Mouse (Mus musculus) cerebellum, postnatal 14 days (tissue): ENCODE results near the gene Rplp1.

Source experiments
- DNase-seq, 2 experiments: peaks; one replicate each; pipeline ENCODE4 v3.0.0; 2021; ENCODE audit warnings: mixed read lengths in 2 of 2

The Rplp1 gene

DNA sequence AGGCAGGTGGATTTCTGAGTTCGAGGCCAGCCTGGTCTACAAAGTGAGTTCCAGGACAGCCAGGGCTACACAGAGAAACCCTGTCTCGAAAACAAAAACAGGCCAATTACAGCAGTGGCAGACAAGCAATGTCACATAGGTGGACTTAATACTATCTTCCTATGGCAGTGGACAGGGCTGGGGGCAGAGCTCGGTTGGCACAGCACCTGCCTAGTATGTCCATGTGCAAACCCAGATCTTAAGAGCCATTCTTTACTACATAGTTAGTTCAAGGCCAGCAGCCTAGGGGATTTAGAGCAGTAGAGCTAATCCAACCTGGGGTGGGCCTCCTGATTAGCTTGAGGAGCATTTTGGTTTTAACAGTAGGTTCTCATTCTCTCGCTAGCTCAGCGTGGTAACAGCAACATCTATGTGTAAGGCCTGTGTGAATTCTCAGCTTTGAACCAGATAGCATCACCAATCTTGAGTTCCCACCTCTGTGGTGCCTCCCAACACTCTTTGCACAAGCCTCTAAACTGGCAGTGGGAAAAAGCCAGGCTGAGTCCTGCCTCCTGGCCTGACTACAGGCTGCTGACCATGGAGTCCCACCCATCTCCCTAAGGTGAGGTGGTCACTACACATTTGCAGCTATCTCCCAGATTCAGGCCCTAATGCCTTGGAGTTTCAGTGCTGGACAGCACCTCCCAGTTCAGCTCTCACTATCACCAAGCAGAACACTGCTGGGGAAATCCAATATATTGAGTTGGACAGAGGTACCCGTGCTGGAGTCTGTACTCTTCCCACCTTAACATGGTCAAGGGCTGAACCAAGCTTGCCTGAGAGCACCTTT is 2.8 kb downstream of the Rplp1 start:
- DNase-seq: no peak

DNA sequence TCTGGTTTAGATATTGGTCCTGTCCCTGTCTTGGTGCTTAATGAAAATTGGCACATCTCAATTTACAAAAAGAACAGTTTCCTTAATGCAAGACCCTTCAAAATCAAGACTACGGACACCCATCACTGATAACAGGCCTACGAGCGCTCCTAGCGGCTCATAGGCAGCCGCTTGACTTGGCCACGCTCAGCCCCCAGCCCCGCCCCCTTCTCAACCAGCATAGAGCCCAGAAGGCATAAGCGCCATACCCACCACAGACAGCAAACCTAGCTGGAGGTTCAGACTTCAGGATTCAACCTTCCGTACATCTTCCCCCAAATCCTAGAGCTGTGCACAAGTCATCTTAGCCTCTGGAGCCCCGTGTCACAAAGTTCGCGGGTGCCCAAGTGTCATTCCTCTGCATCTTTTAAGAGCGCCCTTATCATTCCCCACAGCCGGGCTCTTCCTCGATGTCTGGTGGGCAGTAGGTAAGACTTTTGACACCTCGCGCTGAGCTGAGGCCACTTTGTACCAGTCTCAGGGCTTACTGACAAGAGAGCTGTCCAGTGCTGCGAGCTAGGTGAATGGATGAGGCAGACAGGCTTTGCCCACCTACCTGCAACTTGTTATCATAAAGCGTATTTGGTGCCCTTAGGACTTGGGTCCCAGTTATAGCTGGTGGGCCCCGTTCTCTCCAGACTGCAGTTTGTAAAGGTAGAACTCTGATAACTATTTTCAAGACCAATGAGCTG is 3.7 kb downstream of the Rplp1 start:
- DNase-seq: peak; percentile 27 to 67

DNA sequence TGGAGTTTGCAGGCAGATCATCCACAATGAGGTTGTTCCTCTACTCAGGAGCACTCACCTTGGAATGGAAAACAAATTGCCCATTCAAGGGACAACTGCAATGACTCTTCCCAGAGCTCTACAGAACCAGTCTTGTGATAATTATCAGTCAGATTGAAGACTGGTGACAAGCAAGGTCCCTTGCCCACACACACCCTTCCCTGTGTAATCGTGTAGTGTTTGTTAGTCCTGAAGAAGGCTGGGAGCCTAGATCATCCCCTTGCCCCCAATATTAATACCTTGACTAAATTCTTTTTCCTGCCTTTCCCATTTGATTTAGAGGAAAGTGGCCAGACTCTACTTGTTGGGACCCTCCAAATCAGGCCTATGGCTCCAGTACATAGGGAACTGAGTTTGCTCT is 4.7 kb downstream of the Rplp1 start:
- DNase-seq: no peak

DNA sequence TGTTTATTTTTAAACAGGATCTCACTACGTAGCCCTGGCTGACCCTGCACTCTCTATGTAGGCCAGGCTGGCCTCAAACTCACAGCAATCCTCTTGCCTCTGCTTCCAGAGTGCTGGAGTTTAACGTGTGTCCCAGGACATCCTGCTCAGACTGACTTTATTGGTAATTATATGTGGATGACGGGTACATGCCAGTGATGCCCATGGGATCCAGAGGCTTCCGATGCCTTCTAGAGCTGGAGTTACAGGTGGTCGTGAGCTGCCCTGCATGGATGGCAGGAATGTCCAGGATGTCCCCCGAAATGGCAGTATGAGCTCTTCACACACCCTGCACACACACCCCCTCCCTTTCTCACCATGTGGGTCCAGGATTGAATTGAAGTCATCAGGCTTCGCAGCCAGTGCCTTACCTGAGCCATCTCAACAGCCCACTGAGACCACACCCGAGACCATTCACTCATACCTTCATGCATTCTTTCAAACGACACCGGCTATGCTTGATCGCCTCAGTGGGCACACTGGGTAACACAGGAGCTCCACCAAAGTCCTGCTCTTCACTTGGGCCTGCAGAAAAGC is 5.4 kb downstream of the Rplp1 start:
- DNase-seq: no peak

DNA sequence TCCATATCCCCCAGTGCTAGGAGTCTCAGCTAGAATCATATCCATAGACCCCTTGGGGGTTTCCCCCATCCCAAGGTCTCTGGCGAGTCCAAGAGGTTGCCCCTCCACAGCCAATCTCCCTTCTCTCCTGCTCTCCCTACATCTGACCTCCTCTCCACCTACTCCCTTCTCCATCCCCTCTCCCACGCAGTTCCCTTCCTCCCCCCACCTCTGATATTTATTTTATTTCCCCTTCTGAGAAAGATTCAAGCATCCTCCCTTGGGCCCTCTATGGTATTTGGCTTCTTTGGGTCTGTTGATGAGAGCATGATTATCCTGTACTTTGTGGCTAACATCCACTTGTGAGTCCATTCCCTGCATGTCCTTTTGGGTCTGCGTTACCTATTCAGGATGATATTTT is 6.0 kb downstream of the Rplp1 start:
- DNase-seq: no peak

DNA sequence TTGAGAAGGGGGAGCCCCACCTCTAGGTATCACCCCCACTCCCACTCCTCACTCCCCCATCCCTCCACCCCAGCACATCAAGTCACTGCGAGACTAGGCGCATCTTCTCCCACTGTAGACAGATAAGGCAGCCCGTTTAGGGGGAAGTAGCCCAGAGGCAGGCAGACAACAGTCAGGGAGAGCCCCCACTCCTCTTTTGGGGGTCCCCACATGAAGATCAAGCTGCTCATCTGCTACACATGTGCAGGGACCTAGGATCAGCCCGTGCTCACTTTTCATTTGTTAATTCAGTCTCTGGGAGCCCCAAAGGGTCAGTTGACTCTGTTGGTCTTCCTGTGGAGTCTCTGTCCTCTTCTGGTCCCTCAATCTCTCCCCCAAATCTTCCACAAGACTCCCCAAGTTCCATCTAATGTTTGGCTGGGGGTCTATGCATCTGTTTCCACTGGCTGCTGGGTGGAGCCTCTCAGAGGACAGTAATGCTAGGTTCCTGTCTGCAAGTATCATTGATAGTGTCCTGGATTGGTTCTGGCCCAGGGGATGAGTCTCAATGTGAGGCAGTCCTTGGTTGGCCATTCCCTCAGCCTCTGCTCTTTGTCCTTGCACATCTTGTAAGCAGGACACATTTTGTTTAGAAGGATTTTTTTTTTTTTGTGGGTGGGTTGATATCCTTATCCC is 6.6 kb downstream of the Rplp1 start:
- no peak for DNase-seq

DNA sequence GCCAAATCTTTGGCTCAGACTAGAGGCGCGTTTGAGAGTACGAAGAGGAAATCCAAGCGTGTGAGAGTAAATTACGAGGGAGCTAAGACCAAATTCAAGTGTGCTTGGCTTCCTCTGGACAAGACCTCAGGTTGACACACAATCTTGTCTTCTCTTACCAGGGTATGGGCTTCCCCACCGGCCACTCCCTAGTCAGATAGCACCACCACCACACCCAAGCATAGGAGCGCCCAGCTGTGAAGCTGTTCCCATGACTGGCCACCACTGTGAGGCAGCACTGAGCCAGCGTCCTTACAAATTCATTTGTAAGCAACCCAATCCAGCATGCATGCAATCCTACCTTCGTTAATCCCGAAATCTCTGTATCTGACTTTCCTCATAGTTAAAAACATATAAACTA is 7.4 kb downstream of the Rplp1 start:
- DNase-seq: peak in 1 of 2 experiments; percentile 51

DNA sequence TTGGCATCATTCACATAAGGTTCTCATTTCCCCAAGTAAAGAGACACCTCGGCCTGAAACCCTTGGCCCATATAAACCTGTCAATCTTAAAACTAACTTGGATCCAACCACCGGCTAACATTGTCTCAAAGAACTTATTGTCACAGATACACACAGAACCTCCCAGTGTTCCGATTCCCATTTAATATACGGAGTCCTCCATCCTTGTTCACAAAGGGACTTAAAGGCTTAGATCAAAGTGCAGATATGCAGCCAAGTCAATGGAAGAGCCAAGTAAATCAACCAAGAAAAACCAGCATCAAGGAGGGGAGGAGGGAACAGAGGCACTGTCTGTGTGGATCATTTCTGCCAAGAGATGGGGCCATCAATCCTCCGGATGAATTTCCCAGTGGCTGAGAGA is 8.8 kb downstream of the Rplp1 start:
- DNase-seq: no peak

DNA sequence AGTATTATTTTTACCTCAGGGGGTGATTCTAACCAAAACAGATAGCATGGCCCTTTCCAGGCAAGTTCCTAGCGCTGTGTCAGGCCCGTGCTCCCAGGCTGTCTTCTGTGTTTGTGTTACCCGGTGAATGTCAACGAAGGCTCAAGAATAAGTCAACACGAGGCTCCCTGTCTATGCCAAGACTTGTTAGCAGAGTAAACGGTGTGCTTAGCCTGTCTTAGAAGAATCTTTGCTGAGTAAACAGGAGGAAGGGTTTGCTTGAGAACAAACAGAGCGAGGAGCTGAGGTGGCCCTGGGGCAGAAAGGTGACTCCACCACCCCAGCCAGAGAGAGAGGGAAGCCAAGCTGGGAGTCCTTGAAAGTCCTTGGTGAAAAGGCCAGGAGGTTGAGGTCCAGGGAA is 10.1 kb downstream of the Rplp1 start:
- DNase-seq: no peak

DNA sequence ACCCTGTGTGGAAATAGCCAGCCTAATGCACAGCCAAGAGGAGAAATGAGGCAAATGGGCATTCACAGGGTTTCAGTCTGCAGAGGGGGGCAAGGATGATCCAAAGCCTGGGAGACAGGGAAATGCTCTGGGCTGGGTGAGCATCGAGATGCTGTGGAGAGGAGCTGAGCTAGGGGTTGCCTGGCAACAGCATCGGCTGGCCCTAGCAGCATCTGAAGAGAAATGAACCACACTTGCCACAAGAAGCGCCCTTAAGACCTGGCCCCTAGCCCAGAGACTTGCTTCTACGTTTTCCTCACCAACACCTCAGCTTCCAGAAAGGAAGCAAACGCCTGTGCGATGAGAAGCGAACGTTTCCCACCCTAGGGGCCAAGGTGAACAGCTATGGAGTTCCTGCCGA is 11.9 kb downstream of the Rplp1 start:
- DNase-seq: peak; percentile 42 to 68

DNA sequence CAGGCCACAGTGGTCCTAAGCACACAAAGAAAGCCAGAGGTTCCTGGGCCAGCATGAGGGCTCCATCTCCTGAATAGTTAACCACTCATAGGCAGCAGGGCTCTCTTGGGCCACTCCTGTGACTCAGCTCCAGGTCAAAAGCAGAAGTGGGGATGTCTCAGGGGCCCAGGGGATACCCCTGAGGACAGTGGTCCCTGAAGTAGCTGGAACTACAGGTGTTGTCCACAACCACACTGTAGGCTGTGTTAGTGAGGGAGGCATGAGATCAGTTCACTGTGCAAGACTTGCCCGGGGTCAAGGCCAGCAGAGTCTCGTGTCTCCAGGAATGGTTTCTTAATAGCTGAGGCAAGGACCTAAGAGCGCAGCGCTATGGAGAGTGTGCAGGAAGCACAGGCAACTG is 12.8 kb downstream of the Rplp1 start:
- no peak for DNase-seq

DNA sequence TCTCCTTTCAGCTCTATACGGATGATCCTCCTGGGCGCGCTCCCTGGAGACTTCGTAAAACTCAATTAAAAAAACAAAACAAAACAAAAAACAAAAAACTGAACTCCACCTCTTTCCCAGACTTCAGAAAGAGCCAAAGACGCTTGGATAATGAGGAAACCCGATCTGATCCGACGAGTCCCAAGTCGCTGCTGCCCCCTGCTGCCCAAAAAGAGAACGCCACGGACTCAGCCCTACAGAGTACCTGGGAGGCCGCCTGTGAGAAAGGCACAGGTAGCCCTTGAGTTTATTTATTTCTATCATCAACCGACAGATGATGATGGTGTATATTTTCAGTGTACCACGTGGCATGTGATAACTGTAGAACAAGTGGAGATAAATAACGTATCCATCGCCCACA is 14.5 kb downstream of the Rplp1 start:
- DNase-seq: peak; percentile 95 to 97

DNA sequence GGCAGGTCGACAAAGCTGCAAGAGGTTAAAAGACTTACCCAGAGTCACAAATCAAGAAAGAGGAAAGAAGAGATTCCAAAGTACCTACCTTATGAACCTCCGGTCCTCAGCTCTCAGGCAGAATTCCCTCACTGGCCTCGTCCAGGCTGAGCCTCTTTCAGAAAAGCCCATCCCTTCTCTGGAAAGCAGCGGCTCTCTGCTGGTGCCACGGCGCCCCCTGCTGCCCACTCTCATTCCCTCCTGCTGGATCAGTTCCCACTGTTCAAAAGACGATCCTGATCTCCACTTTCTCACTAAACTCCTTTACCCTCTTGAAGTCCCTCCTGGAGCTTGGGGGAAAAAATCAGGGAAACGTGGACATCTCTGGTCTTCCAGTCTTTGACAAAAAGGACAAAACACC is 15.9 kb downstream of the Rplp1 start:
- peak; percentile 92 to 96 for DNase-seq

DNA sequence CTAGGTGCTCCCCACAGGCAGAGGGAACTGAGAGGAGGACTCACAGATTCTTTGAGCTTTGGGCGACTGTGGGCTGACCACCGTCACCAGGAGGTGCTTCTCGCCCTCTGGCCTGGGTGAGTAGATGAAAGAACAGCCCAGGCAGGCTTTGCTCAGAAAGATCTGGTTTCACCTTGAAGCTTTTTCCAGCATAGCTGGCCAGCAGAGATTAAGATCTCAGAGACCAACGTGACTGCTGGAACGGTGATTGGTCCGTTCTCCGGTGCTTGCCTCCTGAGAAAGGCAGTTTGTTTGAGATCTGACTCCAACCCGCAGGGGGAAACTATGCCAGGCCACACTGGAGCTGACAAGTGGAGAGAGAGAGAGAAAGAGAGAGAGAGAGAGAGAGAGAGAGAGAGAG is 19.3 kb downstream of the Rplp1 start:
- DNase-seq: no peak

DNA sequence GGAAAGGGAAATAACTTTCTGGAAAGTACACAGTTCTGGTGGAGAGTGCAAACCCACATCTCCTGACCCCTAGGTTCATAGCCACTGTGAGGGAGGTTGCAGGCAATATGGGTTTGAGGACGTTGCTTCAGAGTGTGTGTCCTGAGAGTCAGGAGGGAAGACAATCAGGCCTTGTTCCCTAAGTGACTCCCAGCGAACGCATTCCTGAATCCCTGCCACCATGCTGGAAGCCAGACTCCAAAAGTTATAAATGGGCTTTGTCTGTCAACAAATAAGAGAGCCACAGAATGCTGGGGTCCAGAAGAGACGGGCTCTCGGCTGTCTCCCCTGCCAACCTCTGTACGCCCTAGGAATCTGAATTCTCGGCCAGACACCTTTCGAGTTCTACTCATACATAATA is 24.5 kb downstream of the Rplp1 start:
- no peak for DNase-seq

DNA sequence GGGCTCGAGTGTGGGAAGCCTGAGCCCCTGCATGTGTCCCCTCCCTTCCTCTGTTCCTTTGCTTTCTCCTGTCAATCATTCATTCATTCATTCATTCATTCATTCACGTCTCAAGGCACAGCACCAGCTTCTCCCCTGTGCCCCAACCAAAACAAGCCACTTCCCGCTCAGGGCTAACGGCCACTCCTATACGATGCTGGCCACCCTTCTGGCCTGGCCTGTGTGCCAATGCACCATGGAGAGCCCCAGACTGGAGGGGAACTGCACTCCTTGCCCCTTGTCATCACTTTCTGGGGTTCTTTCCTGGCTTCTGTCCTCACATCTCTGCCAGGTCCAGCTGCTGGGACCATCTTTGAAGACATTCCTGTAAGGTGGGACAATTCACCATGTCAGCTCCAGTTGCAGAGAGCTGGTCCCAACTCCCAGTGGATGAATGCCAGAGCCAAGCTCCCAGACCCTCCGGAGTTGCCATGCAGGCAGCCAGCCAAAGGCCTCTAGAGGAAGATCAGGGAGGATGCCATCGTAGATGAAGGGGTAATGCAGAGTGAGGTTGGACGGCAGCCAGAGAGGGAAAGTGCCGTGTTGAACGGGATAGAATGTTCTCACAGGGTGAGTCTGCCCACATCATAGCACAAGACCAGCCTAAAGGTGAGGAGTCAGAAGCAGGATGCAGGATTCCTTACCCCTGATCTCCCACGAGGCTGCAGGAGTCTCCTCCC is 26.5 kb downstream of the Rplp1 start:
- DNase-seq: peak; percentile 17 to 46

DNA sequence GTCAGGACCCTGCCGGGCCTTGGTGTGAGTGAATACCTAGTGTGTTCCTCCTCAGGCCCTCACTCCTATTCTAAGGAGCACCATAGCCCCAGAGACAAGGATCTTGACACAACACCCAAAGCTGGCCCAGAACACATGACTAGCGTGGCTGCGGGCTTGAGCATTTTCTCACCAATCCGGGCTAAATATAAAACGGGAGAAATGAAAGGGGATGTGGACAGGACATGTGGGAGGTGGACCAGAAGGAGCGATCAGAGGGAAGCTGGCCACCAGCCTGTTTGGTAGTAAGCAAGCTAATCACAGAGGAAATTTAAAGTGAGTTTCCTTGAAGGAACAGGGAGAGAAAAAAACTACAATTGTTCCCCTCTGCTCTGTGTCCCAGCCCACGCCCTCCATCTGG is 28.4 kb downstream of the Rplp1 start:
- peak in 1 of 2 experiments; percentile 16 for DNase-seq

DNA sequence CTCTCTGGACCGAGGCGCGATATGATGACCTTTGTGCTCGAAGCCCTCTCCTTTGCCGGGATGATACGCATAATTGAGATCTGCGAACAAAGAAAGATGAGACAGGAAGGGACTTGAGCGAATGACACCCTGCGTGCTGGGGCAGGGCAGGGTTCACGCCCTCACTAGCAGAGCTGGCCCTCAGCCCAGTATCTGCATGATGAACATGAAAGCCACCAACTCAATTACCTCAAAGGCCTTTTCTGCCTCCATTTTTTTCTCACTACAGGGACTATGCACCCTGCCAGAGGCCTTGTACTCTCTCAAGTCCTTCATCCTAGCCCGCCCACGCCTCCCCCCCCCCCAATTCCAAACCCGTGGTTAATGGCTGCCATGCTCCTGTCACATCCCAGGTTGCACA is 29.4 kb downstream of the Rplp1 start:
- DNase-seq: no peak

DNA sequence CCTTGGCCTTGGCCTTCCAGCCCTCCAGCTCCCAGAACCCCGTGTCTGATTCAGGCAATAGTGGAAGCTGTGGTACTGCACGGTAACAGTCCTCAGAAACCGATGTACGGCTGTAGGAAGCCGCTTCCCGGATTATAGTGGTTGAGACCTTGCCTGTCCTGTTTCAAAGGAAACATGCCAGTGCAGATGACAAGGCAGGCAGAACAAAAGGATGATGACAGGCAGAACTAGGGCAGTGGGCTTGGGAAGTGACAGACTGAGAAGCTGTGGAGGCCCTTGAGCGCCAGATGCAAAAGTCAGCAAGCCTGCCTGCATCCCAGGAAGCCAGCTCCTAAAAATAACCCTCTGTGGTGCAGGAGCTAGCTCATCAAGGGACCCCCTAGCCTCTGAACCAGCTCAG is 30.0 kb downstream of the Rplp1 start:
- DNase-seq: no peak

DNA sequence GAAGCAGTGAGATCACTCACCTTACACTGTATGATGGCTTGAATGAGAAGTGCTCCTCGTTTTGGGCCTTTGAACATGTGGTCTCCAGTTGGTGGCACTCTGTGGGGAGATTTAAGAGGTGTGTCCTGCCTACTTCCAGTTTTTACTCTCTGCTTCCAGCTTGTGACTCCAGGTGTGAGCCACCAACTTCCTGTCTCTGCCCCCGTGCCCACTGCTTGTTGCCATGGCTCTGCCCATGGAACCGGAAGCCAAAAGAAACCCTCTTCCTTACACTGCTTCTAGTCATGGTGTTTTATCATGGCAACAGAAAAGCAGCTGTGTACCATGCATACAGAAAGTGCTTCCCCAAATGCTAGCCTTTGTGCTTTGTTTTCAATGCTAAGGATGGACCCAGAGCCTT is 32.2 kb downstream of the Rplp1 start:
- no peak for DNase-seq

DNA sequence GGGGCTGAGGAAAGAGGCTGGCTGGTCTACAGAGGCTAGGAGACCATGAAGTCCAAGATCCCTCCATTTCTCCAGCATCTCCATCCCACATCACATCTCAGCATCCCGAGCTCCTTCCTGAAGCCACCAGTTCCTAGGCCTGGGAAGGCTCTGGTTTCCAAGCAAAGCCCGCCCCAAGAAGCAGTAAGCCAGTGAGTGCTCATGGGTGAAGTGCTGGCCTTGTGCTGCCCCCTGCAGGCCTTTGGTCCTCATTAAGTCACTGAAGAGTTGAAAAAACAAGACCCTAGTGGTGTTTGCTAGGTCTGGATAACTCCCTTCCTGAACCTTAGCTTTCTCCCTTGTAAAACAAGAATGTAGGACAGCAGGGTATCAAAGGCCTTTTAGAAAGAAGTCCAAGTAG is 35.5 kb downstream of the Rplp1 start:
- peak; percentile 86 to 91 for DNase-seq

DNA sequence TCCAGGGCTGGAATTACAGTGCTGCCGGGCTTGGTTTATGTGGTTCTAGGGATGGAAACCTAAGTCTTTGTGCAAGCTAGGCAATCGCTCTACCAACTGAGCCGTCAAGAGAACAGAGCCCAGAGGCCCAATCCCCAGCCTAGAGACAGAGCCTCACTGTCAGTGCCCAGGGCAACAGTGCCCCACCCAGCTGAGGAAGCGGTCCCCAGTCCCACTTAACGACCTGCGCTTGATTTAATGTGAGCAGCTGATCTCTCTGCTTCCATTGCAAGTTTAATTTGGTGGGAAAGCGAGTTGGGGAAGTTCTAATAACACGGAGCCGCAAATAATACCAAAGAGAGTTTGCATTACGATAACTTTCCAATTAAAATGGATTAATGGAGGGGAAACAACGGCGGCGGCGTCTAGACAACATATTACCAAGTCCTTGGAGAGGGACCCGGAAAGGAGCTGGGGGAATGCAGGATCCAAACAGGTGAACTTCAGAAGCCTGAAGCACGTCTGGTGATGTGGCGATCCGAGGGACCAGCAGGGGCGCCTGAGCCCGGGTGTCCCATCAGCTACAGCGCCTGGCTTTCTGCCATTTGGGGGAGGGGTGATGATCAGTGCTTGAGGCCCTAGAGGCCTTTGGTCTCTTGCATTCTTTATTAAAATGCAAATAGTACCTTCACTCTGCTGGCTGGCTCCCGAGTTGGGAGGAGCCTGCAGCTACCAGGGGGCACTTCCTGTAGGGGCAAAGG is 36.8 kb downstream of the Rplp1 start:
- peak in 1 of 2 experiments; percentile 56 for DNase-seq
